Mouse (Mus musculus) megakaryocyte-erythroid progenitor cell, adult 5-6 weeks (primary cell): ENCODE results near the gene Spred3. TPM values are rescaled to one million over a fixed set of nuclear protein-coding genes. Genes with fewer than 3 reads are reported as not detected.

Experiments
- ATAC-seq: replicated peaks from 2 replicates; pipeline ENCODE4 v1.8.0; 2016; ENCODE audit warnings: mild to moderate bottlenecking, inconsistent platforms; ENCODE audit not compliant: severe bottlenecking, poor library complexity, low FRiP score, low TSS enrichment
- total RNA-seq, 2 experiments: library from RNA; stranded (forward) in 1 of 2; stranded (reverse) in 1 of 2; fragments of 200-1000, 215-1000 nt in 1 of 2; fragments of >200 nt in 1 of 2; fragmentation: Nextera tagmentation in 1 of 2; gene quantifications; 2 replicates each; pipeline ENCODE4 v1.2.3; 2014 to 2017

Spred3 gene
- total RNA-seq, 2 experiments from 2014 or later, result 0.99 to 2.2 TPM

GRCm38 (mm10) chr7:29170755-29171561 is 747 bp upstream of the Spred3 start:
- ATAC-seq, result no peak

- peak; percentile 9; the same call in 1 of the 2 replicates for ATAC-seq
Measured at GRCm38 (mm10) chr7:29169231-29170065, 763 bp downstream of the Spred3 start.

GRCm38 (mm10) chr7:29168791-29169230 is 1.4 kb downstream of the Spred3 start:
- ATAC-seq, result no peak

GRCm38 (mm10) chr7:29168121-29168695 is 2.0 kb downstream of the Spred3 start:
- ATAC-seq, result no peak

GRCm38 (mm10) chr7:29167656-29168055 is 2.6 kb downstream of the Spred3 start:
- no peak for ATAC-seq

GRCm38 (mm10) chr7:29162750-29163525 is 7.3 kb downstream of the Spred3 start:
- ATAC-seq, result peak; percentile 90

- no peak for ATAC-seq
Measured at GRCm38 (mm10) chr7:29162294-29162693, 7.9 kb downstream of the Spred3 start.

GRCm38 (mm10) chr7:29158264-29158663 is 11.9 kb downstream of the Spred3 start:
- no peak for ATAC-seq

GRCm38 (mm10) chr7:29155838-29156782 is 14.1 kb downstream of the Spred3 start, which contains the start of gene Fam98c:
Gene Fam98c, minus strand, starts transcription at chr7:29156234.
- ATAC-seq, result peak; percentile 89

- ATAC-seq, result peak; percentile 67
Measured at GRCm38 (mm10) chr7:29155196-29155837, 14.9 kb downstream of the Spred3 start.

GRCm38 (mm10) chr7:29154018-29154720 is 16.0 kb downstream of the Spred3 start:
- no peak for ATAC-seq

- no peak for ATAC-seq
Measured at GRCm38 (mm10) chr7:29151486-29151885, 18.7 kb downstream of the Spred3 start.

- ATAC-seq, result no peak
Measured at GRCm38 (mm10) chr7:29148771-29149170, 21.4 kb downstream of the Spred3 start.

GRCm38 (mm10) chr7:29146625-29147367 is 23.4 kb downstream of the Spred3 start:
- ATAC-seq, result no peak

GRCm38 (mm10) chr7:29144006-29144405 is 26.2 kb downstream of the Spred3 start:
- no peak for ATAC-seq

- no peak for ATAC-seq
Measured at GRCm38 (mm10) chr7:29141416-29141815, 28.8 kb downstream of the Spred3 start.
